Mouse (Mus musculus): ENCODE measurements around the gene Tdrd1. TPM values are rescaled to one million over a fixed set of nuclear protein-coding genes. Genes with fewer than 3 reads are reported as not detected.

Tdrd1 gene
- polyA plus RNA-seq, 1 experiment: not detected

DNA sequence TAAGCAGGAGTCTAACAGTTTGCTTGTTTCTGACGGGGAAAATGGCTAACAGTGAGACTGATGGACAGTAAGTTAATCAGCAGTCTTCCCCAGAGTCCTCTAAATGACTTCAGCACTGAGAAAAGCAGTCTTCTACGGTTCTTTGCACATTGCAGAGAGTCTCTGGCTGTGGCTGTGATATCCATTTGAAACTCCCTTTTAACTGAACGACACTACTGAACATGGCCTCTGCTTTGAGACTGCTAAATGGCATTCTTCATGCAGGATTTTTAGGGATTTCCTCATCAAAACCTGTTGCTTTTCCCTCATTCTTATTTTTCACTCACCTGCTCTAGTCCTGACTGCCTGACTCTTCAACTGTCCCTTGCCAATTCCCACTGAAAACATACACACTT, 23.7 kb upstream of the Tdrd1 start:
- Histone ChIP-seq H3K4me2 (ENCODE audit: low read depth) (no peak overlapping the region), H3K79me2 (ENCODE audit: control insufficient read depth, insufficient read depth) (no peaks in the 10 kb centered on the region)
- TF ChIP-seq CEBPB (IDR thresholded peaks at IDR 0.05; ENCODE audit: insufficient read depth, poor library complexity, severe bottlenecking): no peak
- no peak for TF ChIP-seq TCF12 (IDR thresholded peaks at IDR 0.05; ENCODE audit: insufficient read depth, poor library complexity, severe bottlenecking)
- no peak for TF ChIP-seq MYOD1 (IDR thresholded peaks at IDR 0.05; ENCODE audit: control insufficient read depth in 1 of 3, insufficient read length in 2 of 3, low read depth in 2 of 3)
- TF ChIP-seq REST (IDR thresholded peaks at IDR 0.05; ENCODE audit: insufficient read depth, insufficient read length): no peak
- TF ChIP-seq POLR2AphosphoS2 (IDR thresholded peaks at IDR 0.05; ENCODE audit: insufficient read length, low read depth): no peak
- no peak for TF ChIP-seq MYOG (IDR thresholded peaks at IDR 0.05; ENCODE audit: control insufficient read depth in 1 of 3, insufficient read depth in 1 of 3, insufficient read length in 2 of 3, low read depth in 2 of 3)
- no peak for TF ChIP-seq POLR2A (IDR thresholded peaks at IDR 0.05; ENCODE audit: insufficient read length, low read depth)
- TF ChIP-seq TCF3 (IDR thresholded peaks at IDR 0.05; ENCODE audit: insufficient read length, low read depth): no peak
- no peak for TF ChIP-seq E2F4 (IDR thresholded peaks at IDR 0.05; ENCODE audit: insufficient read depth)
- TF ChIP-seq SRF (IDR thresholded peaks at IDR 0.05; ENCODE audit: control insufficient read depth, insufficient read length, low read depth): no peak
- no peak for TF ChIP-seq USF1 (IDR thresholded peaks at IDR 0.05; ENCODE audit: low read depth)
- TF ChIP-seq MAX (IDR thresholded peaks at IDR 0.05; ENCODE audit: low read depth): no peak

GRCm38 (mm10) chr19:56805366-56805765, 20.6 kb upstream of the Tdrd1 start:
- TF ChIP-seq CEBPB (IDR thresholded peaks at IDR 0.05; ENCODE audit: insufficient read depth, poor library complexity, severe bottlenecking): no peak
- peaks cover 86% of the 10 kb centered on the region for H3K36me3 ChIP-seq (ENCODE audit: control insufficient read depth, insufficient read depth)
- no peaks in the 10 kb centered on the region for H3K27me3 ChIP-seq (ENCODE audit: control insufficient read depth, insufficient read depth, insufficient read length)
- no peaks in the 10 kb centered on the region for H3K79me2 ChIP-seq (ENCODE audit: control insufficient read depth, insufficient read depth)
- no peak overlapping the region for H3K4me2 ChIP-seq (ENCODE audit: low read depth)
- H3K4me3 ChIP-seq: no peak overlapping the region
- H3ac ChIP-seq (ENCODE audit: control insufficient read depth, insufficient read length): no peak overlapping the region

More for the DNA sequence above, 23.7 kb upstream of the Tdrd1 start:
- Histone ChIP-seq H3K27me3 (ENCODE audit: control insufficient read depth, insufficient read depth, insufficient read length) (no peaks in the 10 kb centered on the region), H3K36me3 (ENCODE audit: control insufficient read depth, insufficient read depth) (peaks cover 78% of the 10 kb centered on the region), H3K4me3 (no peak overlapping the region), H3ac (ENCODE audit: control insufficient read depth, insufficient read length) (no peak overlapping the region)

- TF ChIP-seq MYOG (IDR thresholded peaks at IDR 0.05; ENCODE audit: control insufficient read depth in 1 of 3, insufficient read depth in 1 of 3, insufficient read length in 2 of 3, low read depth in 2 of 3) (no peak), SRF (IDR thresholded peaks at IDR 0.05; ENCODE audit: control insufficient read depth, insufficient read length, low read depth) (no peak), REST (IDR thresholded peaks at IDR 0.05; ENCODE audit: insufficient read depth, insufficient read length) (no peak), MAX (IDR thresholded peaks at IDR 0.05; ENCODE audit: low read depth) (no peak), POLR2AphosphoS2 (IDR thresholded peaks at IDR 0.05; ENCODE audit: insufficient read length, low read depth) (no peak), POLR2A (IDR thresholded peaks at IDR 0.05; ENCODE audit: insufficient read length, low read depth) (no peak), E2F4 (IDR thresholded peaks at IDR 0.05; ENCODE audit: insufficient read depth) (no peak), USF1 (IDR thresholded peaks at IDR 0.05; ENCODE audit: low read depth) (no peak), TCF12 (IDR thresholded peaks at IDR 0.05; ENCODE audit: insufficient read depth, poor library complexity, severe bottlenecking) (no peak), MYOD1 (IDR thresholded peaks at IDR 0.05; ENCODE audit: control insufficient read depth in 1 of 3, insufficient read length in 2 of 3, low read depth in 2 of 3) (no peak), CEBPB (IDR thresholded peaks at IDR 0.05; ENCODE audit: insufficient read depth, poor library complexity, severe bottlenecking) (no peak), TCF3 (IDR thresholded peaks at IDR 0.05; ENCODE audit: insufficient read length, low read depth) (no peak)
- Histone ChIP-seq H3K36me3 (ENCODE audit: control insufficient read depth, insufficient read depth) (peaks cover 82% of the 10 kb centered on the region), H3K4me2 (ENCODE audit: low read depth) (no peak overlapping the region), H3K4me3 (no peak overlapping the region), H3ac (ENCODE audit: control insufficient read depth, insufficient read length) (no peak overlapping the region), H3K79me2 (ENCODE audit: control insufficient read depth, insufficient read depth) (peaks cover 13% of the 10 kb centered on the region), H3K27me3 (ENCODE audit: control insufficient read depth, insufficient read depth, insufficient read length) (no peaks in the 10 kb centered on the region)
Measured at GRCm38 (mm10) chr19:56807122-56807521, 18.9 kb upstream of the Tdrd1 start.

- Histone ChIP-seq H3K79me2 (ENCODE audit: control insufficient read depth, insufficient read depth) (peaks cover 15% of the 10 kb centered on the region), H3K4me3 (no peak overlapping the region), H3K27me3 (ENCODE audit: control insufficient read depth, insufficient read depth, insufficient read length) (no peaks in the 10 kb centered on the region), H3K4me2 (ENCODE audit: low read depth) (no peak overlapping the region), H3K36me3 (ENCODE audit: control insufficient read depth, insufficient read depth) (peaks cover 78% of the 10 kb centered on the region), H3ac (ENCODE audit: control insufficient read depth, insufficient read length) (no peak overlapping the region)
- TF ChIP-seq MYOD1 (IDR thresholded peaks at IDR 0.05; ENCODE audit: control insufficient read depth in 1 of 3, insufficient read length in 2 of 3, low read depth in 2 of 3) (peak in 2 of 3 experiments; percentile 78), POLR2AphosphoS2 (IDR thresholded peaks at IDR 0.05; ENCODE audit: insufficient read length, low read depth) (no peak), USF1 (IDR thresholded peaks at IDR 0.05; ENCODE audit: low read depth) (no peak), REST (IDR thresholded peaks at IDR 0.05; ENCODE audit: insufficient read depth, insufficient read length) (no peak), CEBPB (IDR thresholded peaks at IDR 0.05; ENCODE audit: insufficient read depth, poor library complexity, severe bottlenecking) (no peak), SRF (IDR thresholded peaks at IDR 0.05; ENCODE audit: control insufficient read depth, insufficient read length, low read depth) (no peak), MYOG (IDR thresholded peaks at IDR 0.05; ENCODE audit: control insufficient read depth in 1 of 3, insufficient read depth in 1 of 3, insufficient read length in 2 of 3, low read depth in 2 of 3) (peak in 2 of 3 experiments; percentile 31 to 74), TCF12 (IDR thresholded peaks at IDR 0.05; ENCODE audit: insufficient read depth, poor library complexity, severe bottlenecking) (no peak), TCF3 (IDR thresholded peaks at IDR 0.05; ENCODE audit: insufficient read length, low read depth) (no peak), E2F4 (IDR thresholded peaks at IDR 0.05; ENCODE audit: insufficient read depth) (no peak), POLR2A (IDR thresholded peaks at IDR 0.05; ENCODE audit: insufficient read length, low read depth) (no peak), MAX (IDR thresholded peaks at IDR 0.05; ENCODE audit: low read depth) (no peak)
Measured at GRCm38 (mm10) chr19:56808771-56809170, 17.2 kb upstream of the Tdrd1 start.

DNA sequence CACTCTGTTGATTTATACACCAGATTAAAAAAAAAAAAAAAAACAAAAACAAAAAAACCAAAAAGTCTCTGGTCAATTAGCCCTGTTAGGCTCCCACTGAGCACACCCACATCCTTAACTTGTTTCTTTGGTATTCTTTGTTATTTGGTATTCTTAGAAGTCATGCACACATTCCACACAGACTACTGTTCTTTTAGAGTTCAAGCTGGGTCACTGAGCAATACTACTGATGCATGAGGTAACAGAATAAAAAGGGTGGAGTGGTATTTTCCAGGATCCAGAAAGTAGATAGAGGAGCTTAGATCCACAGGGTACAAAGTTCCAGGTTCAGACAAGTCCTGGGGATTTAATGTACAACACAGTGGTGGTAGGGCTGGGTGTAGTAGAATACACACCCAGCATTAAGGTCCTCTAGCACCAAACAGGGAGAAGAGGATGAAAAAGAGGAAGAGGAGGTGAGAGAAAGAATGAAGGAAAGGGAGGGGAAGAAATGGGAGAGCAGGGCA, 15.3 kb upstream of the Tdrd1 start:
- no peaks in the 10 kb centered on the region for H3K27me3 ChIP-seq (ENCODE audit: control insufficient read depth, insufficient read depth, insufficient read length)
- H3K79me2 ChIP-seq (ENCODE audit: control insufficient read depth, insufficient read depth): peaks cover 35% of the 10 kb centered on the region
- TF ChIP-seq MAX (IDR thresholded peaks at IDR 0.05; ENCODE audit: low read depth): no peak
- no peak for TF ChIP-seq POLR2A (IDR thresholded peaks at IDR 0.05; ENCODE audit: insufficient read length, low read depth)
- H3K36me3 ChIP-seq (ENCODE audit: control insufficient read depth, insufficient read depth): peaks cover 64% of the 10 kb centered on the region
- H3K4me3 ChIP-seq: no peak overlapping the region
- no peak overlapping the region for H3ac ChIP-seq (ENCODE audit: control insufficient read depth, insufficient read length)
- H3K4me2 ChIP-seq (ENCODE audit: low read depth): no peak overlapping the region
